Comparison of ENCODE assay signal across 8 mouse cellular contexts in genomic region chr11:64968507-64968906, GRCm38 (mm10). TPM values are rescaled to one million over a fixed set of nuclear protein-coding genes. Genes with fewer than 3 reads are reported as not detected.
A peak's percentile ranks its signal among the peaks of the same experiment; 100 is the strongest.
DNase-seq lines count a peak whose midpoint lies in the region; ATAC-seq and TF ChIP-seq lines count a peak whose summit lies in the region.

No protein-coding gene starts in this region.

- H3K4me3 ChIP-seq in embryonic facial prominence, embryonic 14.5 days (ENCODE audit: low read depth, low read length): no peak overlapping the region
- no peak overlapping the region for H3K4me3 ChIP-seq in heart, adult 2 months
- H3K4me3 ChIP-seq in limb, embryonic 12.5 days (replicated peaks): no peak overlapping the region
- no peak overlapping the region for H3K4me3 ChIP-seq in midbrain, embryonic 14.5 days (replicated peaks; ENCODE audit: low read depth, low read length)
- H3K4me3 ChIP-seq in stomach, embryonic 16.5 days (replicated peaks; ENCODE audit: low read length): no peak overlapping the region

- H3K27ac ChIP-seq in embryonic facial prominence, embryonic 14.5 days (replicated peaks; ENCODE audit: low read depth, low read length): no peak overlapping the region
- no peak overlapping the region for H3K27ac ChIP-seq in heart, adult 2 months
- H3K27ac ChIP-seq in limb, embryonic 12.5 days: peak overlapping the region; percentile 62
- no peak overlapping the region for H3K27ac ChIP-seq in midbrain, embryonic 14.5 days (replicated peaks; ENCODE audit: low read depth, low read length)
- no peak overlapping the region for H3K27ac ChIP-seq in stomach, embryonic 16.5 days (ENCODE audit: low read length)

- WGBS in embryonic facial prominence, embryonic 14.5 days: 6% methylated on average over 3 of the region's 3 CpGs
- 6% methylated on average over 3 of the region's 3 CpGs for WGBS in heart, adult 2 months
- 6% methylated on average over 3 of the region's 3 CpGs for WGBS in limb, embryonic 12.5 days
- 6% methylated on average over 3 of the region's 3 CpGs for WGBS in midbrain, embryonic 14.5 days
- 4% methylated on average over 3 of the region's 3 CpGs for WGBS in stomach, embryonic 16.5 days

- peak; percentile 80 for TF ChIP-seq CTCF in heart, adult 2 months (IDR thresholded peaks at IDR 0.05)

- intact Hi-C loops in heart, adult 2 months (cut with DNase I): loop anchor here (5.0 kb wide), 1 partner anchor 1756 kb away; no protein-coding TSS in a partner anchor

- H3K9ac ChIP-seq in embryonic facial prominence, embryonic 14.5 days (ENCODE audit: low read depth, low read length): no peak overlapping the region
- H3K9ac ChIP-seq in heart, adult 2 months (ENCODE audit: low read depth, low read length): no peak overlapping the region
- H3K9ac ChIP-seq in limb, embryonic 12.5 days (replicated peaks): no peak overlapping the region
- no peak overlapping the region for H3K9ac ChIP-seq in midbrain, embryonic 14.5 days (replicated peaks; ENCODE audit: low read length)
- no peak overlapping the region for H3K9ac ChIP-seq in stomach, embryonic 16.5 days (ENCODE audit: low read length)

- no peak overlapping the region for H3K4me2 ChIP-seq in embryonic facial prominence, embryonic 14.5 days (ENCODE audit: low read depth, low read length)
- peak overlapping the region; percentile 8; the same call in 1 of the 2 replicates for H3K4me2 ChIP-seq in limb, embryonic 12.5 days
- no peak overlapping the region for H3K4me2 ChIP-seq in midbrain, embryonic 14.5 days (ENCODE audit: low read length)
- H3K4me2 ChIP-seq in stomach, embryonic 16.5 days (ENCODE audit: low read depth, low read length): no peak overlapping the region

- no peak for TF ChIP-seq POLR2A in heart, adult 2 months (IDR thresholded peaks at IDR 0.05; ENCODE audit: insufficient read depth, low read depth, low read length)

- 0 out of 2 replicates have a peak, but pooled peaks have one; percentile 53 for TF ChIP-seq EP300 in heart, adult 2 months (IDR thresholded peaks at IDR 0.05; ENCODE audit: insufficient read depth, low read depth, low read length)

- H3K79me2 ChIP-seq in heart, adult 2 months (replicated peaks; ENCODE audit: control insufficient read depth, insufficient read depth, low read length): no peaks in the 10 kb centered on the region

- ATAC-seq in embryonic facial prominence, embryonic 14.5 days (ENCODE audit: low read depth): peak; percentile 92
- ATAC-seq in limb, embryonic 12.5 days (ENCODE audit: insufficient number of reproducible peaks, insufficient read depth, low FRiP score, low TSS enrichment, low read depth): peak; percentile 88
- peak; percentile 66; the same call in 1 of the 2 replicates for ATAC-seq in midbrain, embryonic 14.5 days (ENCODE audit: low FRiP score, low TSS enrichment)
- peak; percentile 82 for ATAC-seq in stomach, embryonic 16.5 days (ENCODE audit: insufficient read depth, low FRiP score)

- no peaks in the 10 kb centered on the region for H3K36me3 ChIP-seq in embryonic facial prominence, embryonic 14.5 days (ENCODE audit: control insufficient read depth, insufficient read depth, low read length)
- H3K36me3 ChIP-seq in heart, adult 2 months (ENCODE audit: control insufficient read depth, insufficient read depth, low read length): no peaks in the 10 kb centered on the region
- H3K36me3 ChIP-seq in limb, embryonic 12.5 days: no peaks in the 10 kb centered on the region
- H3K36me3 ChIP-seq in midbrain, embryonic 14.5 days (ENCODE audit: control insufficient read depth, insufficient read depth, low read length): no peaks in the 10 kb centered on the region
- no peaks in the 10 kb centered on the region for H3K36me3 ChIP-seq in stomach, embryonic 16.5 days (ENCODE audit: control insufficient read depth, insufficient read depth, low read length)

- peak; percentile 45 for DNase-seq in A20 (ENCODE audit: low read depth, low spot score)
- peak; percentile 63 for DNase-seq in adrenal gland, postnatal 25 days
- peak; percentile 89 for DNase-seq in embryonic facial prominence, embryonic 14.5 days (ENCODE audit: low spot score)
- DNase-seq in heart, adult 2 months: peak; percentile 48 to 61
- peak; percentile 61 for DNase-seq in kidney, adult 9 months
- DNase-seq in midbrain, embryonic 14.5 days: peak; percentile 92

- H3K4me1 ChIP-seq in embryonic facial prominence, embryonic 14.5 days (ENCODE audit: control insufficient read depth, insufficient read depth, low read length): peaks cover 7% of the 10 kb centered on the region
- H3K4me1 ChIP-seq in heart, adult 2 months (ENCODE audit: control insufficient read depth, insufficient read depth, low read length): no peaks in the 10 kb centered on the region
- peaks cover 50% of the 10 kb centered on the region for H3K4me1 ChIP-seq in limb, embryonic 12.5 days (replicated peaks)
- H3K4me1 ChIP-seq in midbrain, embryonic 14.5 days (ENCODE audit: control insufficient read depth, insufficient read depth, low read length): peaks cover 2% of the 10 kb centered on the region; the same call in 1 of the 2 replicates
- no peaks in the 10 kb centered on the region for H3K4me1 ChIP-seq in stomach, embryonic 16.5 days (ENCODE audit: control insufficient read depth, insufficient read depth, low read length)

- 0 out of 2 replicates have a peak, but pooled peaks cover 3% of the 10 kb centered on the region for H3K27me3 ChIP-seq in embryonic facial prominence, embryonic 14.5 days (replicated peaks; ENCODE audit: control insufficient read depth, insufficient read depth, low read length)
- H3K27me3 ChIP-seq in heart, adult 2 months (ENCODE audit: control insufficient read depth, insufficient read depth, low read length): no peaks in the 10 kb centered on the region
- peaks cover 24% of the 10 kb centered on the region; the same call in 1 of the 2 replicates for H3K27me3 ChIP-seq in limb, embryonic 12.5 days
- H3K27me3 ChIP-seq in midbrain, embryonic 14.5 days (ENCODE audit: control insufficient read depth, insufficient read depth, low read length): peaks cover 6% of the 10 kb centered on the region
- no peaks in the 10 kb centered on the region for H3K27me3 ChIP-seq in stomach, embryonic 16.5 days (ENCODE audit: control insufficient read depth, insufficient read depth, low read length)

- H3K9me3 ChIP-seq in embryonic facial prominence, embryonic 14.5 days (ENCODE audit: control insufficient read depth, low read length): no peaks in the 10 kb centered on the region
- no peaks in the 10 kb centered on the region for H3K9me3 ChIP-seq in limb, embryonic 12.5 days
- H3K9me3 ChIP-seq in midbrain, embryonic 14.5 days (ENCODE audit: control insufficient read depth, low read length): no peaks in the 10 kb centered on the region
- H3K9me3 ChIP-seq in stomach, embryonic 16.5 days (replicated peaks; ENCODE audit: control insufficient read depth, low read length): no peaks in the 10 kb centered on the region

RNA-seq across cellular contexts. Expression of gene Elac2, which starts 10.3 kb away (rescaled TPM):
- total RNA-seq in adrenal gland, postnatal 25 days (2021): 38.1 and 53.4 TPM in 2 replicates
- polyA plus RNA-seq in embryonic facial prominence, embryonic 14.5 days (2014; fragmentation: Nextera tagmentation; extraction: Ambion mirVana): 23.9 and 25.8 TPM in 2 replicates
- total RNA-seq in heart, adult 2 months (2021): 10 to 100 TPM; 16.9 to 20.2 TPM
- polyA plus RNA-seq in heart, adult 2 months (2012; rRNA removed): 17.2 TPM in 2 replicates
- polyA plus RNA-seq in limb, embryonic 12.5 days (2016; fragmentation: Nextera tagmentation; extraction: Ambion mirVana): 34.1 and 37.3 TPM in 2 replicates
- polyA plus RNA-seq in midbrain, embryonic 14.5 days (2014; fragmentation: Nextera tagmentation; extraction: Ambion mirVana): 27.9 and 33.2 TPM in 2 replicates
- 23.5 and 23.6 TPM in 2 replicates for polyA plus RNA-seq in stomach, embryonic 16.5 days (2015; fragmentation: Nextera tagmentation; extraction: Ambion mirVana)
